Mouse (Mus musculus) heart, adult 18-20 months (tissue): ENCODE results near the gene Gipc2. TPM values are rescaled to one million over a fixed set of nuclear protein-coding genes. Genes with fewer than 3 reads are reported as not detected.

Experiments
- DNase-seq, 2 experiments: peaks; one replicate each; pipeline ENCODE4 v3.0.0; 2021 to 2022; ENCODE audit warnings: mixed read lengths in 1 of 2
- total RNA-seq, 2 experiments: library from RNA; stranded (reverse); gene quantifications; 2 replicates each; pipeline ENCODE4 v1.2.3; 2021

The Gipc2 gene
- total RNA-seq, 2 experiments from 2014 or later, result 4.4 to 5.0 TPM

DNA sequence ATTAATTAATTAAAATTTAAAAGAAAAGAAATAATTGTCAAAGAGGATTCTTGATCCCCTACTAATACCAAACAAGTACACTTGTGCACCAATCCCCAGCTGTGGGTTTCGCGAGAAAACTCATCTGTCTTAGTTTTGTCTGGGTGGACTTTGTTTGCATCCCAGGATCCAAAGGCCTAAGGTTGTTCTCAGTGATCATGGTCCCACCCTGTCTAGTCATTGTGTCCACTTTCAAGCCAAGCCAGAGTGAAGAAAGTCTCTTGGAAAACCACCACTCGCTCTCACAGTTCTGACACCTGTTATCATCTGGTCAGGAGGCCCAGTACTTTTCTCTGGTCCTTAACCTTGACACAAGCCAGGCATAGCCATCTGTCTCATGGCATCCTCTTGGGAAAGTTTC, 48.1 kb downstream of the Gipc2 start:
- no peak for DNase-seq

DNA sequence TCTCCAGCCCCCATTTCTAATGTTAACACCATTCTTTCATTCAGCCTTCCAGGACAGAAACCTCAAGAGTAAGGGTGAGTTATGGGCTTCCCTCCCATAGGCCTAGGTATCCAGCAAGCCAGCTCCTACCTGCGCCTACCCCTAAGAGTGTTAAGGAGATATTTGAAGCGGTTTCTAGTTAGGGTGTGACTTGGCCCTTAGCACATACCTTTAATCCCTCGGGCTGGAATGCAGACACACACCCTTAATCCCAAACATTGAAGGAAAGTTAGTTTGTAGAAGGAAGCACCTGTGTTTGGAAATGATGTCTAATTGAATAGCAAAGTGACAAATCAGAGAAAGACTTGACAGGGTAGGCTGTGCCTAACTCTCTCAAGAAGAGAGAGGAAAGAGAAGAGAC, 49.9 kb downstream of the Gipc2 start:
- no peak for DNase-seq

DNA sequence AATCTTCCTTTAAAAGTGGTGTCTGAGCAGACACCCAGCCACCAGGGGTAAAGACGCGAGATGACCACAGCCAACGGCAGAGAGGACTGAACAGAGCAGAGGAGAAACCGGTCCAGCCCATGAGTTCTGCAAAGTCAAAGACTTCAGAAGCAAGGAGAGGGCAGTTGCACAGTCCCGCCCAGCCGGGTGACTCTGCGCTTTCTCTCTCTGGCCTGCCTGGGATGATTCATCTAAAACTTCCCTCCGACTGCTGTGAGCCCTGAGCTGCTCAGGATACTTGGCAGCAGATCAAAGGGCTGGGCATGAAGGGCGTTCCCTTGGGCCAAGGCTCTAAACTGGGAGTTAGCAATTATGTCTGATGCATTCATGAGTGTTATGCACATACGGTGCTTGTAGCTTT, 51.2 kb downstream of the Gipc2 start:
- DNase-seq, result peak; percentile 87 to 92

DNA sequence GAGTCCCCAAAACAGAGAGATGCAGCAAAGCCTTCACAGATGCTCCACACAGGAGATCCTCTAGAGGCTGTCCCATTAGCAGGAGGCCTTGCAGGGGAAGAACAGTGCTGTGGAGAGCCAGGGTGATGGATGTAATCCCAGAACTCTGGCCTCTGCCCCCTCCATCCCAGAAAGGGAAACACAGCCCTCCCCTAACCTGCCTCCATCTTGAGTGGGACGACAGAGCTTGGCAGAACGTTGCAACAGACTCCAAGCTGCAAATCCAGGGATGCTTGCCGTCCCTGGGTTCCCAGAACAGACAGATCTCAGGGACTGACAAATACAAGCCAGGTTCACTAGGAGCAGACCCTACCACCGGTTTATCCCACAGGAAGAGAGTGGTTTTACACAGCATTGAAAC, 51.8 kb downstream of the Gipc2 start:
- DNase-seq, result peak in 1 of 2 experiments; percentile 38

DNA sequence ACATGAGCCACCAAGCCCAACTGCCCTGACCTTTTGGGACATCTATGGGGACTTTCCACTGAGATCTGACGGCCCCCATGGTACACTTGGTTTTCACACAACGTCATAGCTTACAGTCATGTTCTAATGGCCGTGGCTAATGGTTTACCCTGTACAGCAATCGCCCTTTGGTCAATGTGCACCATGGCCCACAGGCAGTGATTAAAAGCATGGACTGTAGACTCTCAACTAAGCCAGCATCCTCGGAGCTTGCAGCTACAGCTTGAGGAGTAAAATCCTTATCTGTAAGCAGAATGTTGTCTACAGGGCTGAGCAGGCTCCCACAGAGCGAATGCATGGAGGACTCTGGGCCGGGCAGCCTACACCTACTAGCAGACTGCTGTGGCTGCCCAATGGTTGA, 52.5 kb downstream of the Gipc2 start:
- no peak for DNase-seq

DNA sequence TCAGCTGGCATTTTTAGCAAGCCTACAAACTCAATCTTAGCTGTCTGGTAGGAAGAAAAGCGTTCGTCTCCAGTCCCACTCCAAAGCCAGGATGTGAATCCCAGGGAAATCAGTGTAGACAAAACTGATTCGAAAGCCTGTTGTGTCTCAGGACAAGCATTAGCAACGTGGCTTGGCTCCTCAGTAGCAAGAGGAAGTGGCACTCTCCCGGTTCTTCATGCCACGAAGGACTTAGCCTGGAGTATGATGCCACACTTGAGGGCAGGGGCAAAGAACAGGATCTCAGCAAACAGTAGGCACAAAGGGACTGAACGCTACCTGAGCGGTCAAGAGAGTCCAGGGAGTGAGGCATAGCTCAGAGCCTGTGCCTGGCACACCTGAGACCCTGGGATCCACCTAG, 53.4 kb downstream of the Gipc2 start:
- no peak for DNase-seq

DNA sequence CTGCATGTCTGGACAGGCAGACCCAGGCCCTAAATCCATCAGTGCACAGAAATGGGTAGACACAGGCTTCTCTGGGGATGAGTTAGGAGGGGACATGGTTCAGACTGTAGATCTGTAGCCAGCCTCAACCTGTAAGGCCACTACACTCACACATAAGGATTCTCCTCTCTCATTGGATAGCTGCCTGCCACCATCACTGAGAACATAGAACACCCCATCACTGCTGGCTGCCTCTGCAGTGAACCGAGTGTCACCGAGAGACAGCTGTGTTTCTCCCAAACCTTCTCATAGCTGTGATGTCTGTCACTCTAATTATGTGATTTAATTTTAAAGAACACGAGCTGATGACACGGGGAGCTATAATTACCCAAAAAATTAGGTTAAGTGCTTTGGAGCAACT, 54.5 kb downstream of the Gipc2 start:
- no peak for DNase-seq

DNA sequence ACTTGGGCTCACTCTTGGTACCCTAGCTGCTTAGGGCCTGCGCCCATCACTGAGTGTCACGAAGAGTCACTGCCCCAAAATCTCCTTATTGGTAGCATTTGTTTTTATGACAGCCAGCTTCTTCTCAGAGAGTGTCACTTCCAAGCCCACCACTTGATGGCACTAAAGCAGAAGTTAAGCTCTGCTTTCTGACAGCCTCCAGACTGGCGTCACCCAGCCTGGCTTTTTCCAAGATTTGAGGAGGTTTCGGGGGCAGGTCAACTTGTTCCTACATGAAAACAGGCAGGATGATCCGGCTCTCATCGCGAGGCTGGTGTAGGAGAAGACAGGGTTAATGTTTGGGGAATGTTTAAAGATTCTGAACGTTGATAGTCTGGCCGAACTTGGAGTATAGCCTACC, 54.9 kb downstream of the Gipc2 start:
- DNase-seq, result peak; percentile 84 to 92

DNA sequence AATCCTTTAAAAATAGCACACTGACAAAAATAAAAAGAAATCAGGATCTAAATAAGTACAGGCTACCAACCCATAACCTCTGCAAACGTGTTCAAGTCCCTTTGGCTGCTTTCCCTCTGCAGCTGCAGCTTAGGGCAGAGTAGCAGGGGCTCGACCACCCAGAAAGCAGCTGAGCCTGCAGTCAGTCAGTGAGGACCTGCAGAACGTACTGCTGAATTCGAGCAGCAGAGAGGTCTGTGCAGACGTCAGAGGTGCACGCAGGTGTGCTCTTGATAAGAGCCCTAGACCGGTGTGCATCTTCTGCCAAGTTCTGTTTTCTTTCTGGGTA, 56.8 kb downstream of the Gipc2 start:
- DNase-seq, result no peak

DNA sequence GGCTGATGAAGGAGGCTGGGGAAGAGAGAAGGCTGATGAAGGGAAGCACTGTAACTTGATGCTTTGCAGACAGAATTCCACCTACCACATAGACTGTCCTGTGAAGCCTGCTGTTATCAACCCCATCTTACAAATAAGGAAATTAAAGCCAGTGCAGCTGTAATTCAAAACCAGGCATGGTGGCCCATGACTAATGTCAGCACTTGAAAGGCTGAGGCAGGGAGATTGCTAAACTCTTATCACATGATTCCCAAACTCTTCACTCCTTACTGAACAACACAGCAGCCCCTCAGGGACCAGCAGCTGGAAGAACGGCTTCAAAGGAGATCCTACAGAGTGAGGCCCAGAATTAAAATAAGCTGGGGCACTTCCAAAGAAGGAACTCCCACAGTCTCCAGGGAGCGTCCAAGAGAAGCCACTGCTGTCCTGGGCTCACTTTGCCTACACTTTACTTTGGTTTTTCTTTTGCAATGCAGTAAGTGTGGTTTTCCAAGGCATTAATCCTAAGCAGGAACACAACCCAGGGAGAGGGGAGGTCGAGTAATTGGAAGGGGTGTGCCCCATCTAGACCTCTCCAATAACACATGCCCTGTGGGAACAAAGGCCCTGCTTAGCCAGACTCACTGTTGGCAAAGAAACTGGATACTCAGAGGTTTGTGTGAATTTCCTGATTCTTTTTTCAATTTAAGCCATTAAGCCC, 57.3 kb downstream of the Gipc2 start:
- DNase-seq, result peak in 1 of 2 experiments; percentile 52

DNA sequence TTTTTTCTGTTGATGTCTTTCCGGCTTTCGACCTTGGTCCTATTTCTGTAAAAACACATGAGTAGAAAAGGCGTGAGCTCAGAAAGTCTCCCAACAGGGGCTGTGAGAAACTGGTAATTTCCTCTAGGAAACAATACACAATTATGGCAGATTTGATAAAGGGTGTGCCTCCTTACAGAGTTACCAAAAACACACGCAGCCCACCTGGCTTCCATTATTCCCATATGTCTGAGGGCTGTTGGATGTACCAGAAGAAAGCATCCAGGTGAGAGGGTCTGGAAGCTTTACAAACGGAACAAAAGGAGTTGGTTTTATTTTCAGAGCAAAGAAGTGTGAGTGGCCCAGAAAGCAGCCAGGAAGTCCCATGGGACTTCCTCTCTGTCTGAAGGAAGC, 58.0 kb downstream of the Gipc2 start:
- DNase-seq, result no peak

DNA sequence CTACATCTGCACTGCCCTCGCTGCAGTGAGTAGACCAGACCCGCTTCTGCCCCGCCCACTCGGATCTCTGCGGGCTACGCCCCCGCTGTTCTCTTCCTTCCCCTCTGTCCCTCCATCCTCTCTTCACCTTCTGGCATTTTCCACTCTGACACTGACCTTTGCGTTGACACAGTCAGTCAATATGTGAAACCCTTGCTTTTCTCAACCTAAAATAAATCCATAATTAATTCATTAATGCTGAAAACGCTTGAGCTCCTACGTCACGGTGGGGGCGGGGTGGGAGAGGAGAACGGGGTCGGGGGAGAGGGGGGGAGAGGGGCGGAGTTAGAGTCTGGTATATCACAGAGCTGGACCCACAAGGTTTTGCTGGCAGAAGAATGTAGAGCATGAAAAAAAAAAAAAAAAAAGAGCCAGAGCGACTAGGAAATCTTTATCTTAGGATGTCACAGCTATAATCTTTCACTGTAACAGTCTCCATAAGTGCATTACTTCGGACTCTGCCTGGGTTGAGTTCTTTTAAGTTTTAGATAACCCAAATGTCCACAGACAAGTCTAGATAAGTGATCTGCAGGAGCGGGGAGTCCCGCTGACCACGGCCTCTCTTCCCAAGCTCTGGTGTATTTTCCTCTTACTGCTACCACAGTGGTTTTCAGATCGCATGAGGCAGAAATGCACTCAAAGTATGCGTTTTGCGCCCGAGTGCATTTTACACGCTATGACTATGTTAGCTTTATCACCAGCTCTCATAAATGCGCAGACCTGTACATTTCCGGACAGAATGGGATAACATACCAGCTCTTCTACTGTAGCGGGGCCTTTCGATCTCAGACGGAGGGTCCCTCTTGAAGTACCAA, 58.7 kb downstream of the Gipc2 start:
- no peak for DNase-seq

DNA sequence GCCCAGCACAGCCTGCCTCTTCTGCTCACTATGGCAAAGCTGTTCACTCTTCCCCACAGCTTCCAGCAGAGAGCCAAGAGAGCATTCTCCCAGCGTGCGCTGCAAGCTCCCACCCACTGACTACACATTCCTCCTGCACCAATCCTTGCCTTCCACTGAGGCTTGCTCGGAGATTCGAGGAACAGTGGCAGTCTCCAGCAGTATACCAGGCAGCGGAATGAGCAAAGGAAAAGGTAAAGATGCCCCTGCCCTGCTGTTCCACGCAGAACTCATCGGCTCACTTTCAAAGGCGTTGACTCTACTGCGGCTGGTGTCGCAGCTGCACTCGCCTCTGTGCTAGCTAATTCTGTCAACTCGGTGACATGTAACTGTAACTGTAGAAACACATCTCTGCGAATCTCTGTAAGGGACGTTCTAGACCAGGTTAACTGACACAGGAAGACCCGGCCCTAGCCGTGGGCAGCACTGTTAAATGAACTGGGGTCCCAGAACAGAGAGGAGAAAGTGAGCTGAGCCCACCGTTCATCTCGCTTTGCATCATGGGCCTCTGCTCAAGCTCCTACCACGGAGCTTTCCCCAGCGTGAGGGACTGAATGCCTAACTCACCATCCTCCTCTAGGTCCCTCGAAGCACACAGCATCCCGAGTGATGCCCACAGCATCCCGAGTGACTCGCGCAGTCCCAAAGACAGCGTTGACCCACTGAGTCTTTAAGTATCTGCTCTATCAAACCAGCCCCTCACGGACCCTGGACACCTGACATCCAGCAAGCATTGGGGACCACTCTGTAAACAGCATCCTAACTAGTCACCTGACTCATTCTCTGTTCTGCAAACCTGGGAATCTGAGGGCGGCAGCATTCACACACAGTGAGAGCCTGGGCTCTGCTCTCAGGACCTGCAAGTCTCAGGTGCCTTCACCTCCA, 59.5 kb downstream of the Gipc2 start:
- no peak for DNase-seq

DNA sequence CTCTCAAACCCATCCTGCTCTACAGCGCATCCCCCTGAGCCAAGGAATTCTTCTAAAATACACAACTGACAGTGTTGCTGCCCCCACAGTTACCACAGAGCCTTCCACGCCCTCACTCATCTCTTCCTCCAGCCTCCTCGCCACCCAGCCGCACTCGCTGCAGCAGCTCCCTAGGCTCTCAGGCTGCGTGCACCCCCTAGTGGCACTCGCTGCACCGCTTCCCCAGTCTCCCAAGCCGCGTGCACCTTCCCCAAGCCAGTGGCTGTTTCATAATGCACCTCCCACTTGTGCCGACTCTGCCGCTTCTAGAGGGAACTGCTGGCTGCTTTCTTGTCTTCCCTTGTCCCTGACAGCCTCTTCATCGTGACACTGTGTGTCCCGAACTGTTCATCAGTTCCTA, 60.7 kb downstream of the Gipc2 start:
- DNase-seq, result peak; percentile 64 to 73

DNA sequence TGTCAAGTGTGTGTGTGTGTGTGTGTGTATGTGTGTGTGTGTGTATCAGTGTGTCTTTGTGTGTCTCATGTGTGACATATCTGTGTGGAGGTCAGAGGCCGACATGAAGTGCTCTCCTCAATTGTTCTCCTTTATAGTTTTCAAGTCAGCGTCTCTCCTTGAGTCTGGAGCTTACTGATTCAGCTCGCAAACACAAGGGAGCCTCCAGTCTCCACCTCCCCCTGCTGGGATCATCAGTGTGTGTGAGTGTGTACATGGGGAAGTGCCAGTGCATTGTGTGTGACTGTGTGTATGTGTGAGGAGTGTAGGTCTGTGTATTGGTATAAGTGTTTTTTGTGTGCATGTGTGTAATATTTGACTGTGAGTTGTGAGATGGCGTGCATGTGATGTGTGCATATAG, 62.6 kb downstream of the Gipc2 start:
- no peak for DNase-seq

DNA sequence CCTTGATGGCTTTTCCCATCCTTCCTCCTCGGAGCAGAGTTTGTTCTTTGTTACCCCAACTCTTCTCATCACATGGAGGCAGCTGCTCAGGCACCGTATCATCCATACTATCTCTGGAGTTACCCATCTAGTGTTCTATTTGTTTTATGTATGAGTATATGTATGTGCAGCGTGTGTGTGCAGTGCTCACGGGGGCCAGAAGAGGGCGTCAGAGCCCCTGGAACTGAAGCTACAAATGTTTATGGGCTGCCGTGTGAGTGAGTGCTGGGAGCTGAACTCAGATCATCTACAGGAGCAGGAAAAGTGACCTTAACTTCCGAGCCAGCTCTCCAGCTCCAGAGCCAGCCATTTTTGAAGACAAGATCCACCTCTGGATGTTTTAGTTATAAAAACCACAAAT, 64.6 kb downstream of the Gipc2 start:
- no peak for DNase-seq

DNA sequence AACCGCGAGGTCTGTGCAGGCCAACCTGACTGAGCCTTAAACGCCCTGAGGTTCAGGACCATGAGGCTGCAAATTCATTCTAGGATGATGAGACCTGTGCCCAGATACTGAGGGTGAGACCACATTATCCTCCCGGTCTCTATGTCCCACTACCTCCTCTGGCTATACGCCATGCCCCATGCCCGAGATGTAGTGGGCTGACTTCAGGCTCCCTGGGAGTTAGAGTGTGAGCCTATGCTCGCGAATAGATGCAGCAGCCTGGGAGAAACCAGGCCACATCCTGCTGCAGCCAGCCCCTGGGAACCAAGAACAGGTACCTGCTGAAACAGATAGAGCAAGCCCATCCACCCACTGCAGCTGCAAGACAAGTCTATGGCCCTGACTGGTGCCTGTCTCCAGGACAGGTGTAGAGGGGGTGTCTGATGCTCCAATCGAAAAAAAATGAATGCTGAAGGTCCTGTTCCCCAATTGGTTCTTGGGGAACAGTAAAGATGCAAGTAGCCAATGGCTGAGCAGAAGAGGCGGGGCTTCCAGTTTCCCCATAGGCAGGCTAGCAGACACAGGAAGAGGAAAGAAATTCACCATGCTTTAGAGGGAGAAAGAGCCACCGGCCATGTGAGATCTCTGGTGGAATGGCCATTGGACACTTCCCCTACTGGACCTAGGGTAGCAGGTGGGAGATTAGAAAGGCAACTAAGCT, 65.8 kb downstream of the Gipc2 start:
- no peak for DNase-seq

DNA sequence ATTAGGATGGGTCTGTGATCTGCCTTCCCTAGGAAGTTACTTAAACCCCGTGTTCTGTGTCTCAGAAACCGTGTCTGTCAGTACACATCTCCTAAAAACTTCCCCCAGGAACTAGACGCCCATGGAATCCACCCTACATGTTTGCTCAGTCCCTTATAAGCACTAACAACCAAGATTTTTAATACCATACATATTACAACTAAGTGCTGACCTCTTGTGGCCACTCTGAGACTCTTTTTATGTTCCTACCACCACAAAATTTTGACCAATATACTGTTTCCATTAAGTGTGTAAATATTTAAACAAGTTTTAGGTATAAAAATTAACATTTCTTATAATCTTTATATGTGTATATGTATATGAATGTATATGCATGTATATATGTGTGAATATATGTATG, 71.0 kb downstream of the Gipc2 start:
- no peak for DNase-seq

DNA sequence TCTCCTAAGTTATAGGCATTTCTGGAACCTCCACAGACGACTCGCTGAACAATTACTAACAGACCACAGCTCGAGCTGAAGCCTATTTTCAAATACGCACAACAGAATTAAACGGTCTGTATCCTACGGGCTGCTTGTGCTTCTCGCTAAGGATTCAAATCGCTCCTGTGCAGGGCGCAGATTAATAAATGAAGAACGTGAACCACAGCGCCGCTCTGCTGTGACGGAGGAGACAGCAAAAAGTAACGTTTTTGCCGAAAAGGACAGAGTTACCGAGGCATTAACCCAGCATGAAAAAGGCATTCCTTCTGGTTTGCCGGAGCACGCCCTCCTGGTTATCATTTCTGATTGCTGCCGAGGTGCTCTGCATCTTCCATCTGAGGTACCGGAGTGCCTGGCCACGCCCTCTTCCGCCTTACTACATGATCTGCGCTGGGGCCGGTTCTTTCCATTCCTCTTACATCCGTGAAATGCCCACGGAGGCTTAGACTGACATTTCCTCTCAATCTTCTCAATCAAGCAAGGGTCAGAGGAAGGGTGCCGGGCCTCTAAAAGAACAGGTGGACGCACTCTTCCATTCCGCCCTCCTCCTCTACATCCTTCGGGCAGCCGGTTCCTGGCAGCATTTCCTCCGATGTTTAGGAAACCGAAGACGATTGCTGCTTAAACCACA, 73.5 kb downstream of the Gipc2 start:
- no peak for DNase-seq

DNA sequence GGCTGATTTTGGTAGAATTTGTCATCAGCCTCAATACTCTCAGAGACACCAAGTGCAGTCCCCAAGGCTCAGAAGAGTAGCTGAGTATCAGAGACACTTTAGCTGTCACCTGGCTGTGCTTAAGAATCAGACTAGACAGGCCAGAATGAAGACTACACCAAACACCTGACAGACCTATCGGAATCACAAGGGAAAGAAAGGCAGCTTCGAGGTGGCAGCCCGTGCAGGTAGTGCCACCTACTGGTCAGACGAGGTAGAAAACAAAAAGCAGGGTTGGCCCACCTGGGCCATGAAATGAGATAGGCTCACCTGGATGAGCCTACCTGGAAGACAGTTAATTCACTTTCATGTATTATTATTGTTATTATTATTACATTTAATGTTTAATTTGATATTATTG, 76.9 kb downstream of the Gipc2 start:
- peak in 1 of 2 experiments; percentile 70 for DNase-seq

DNA sequence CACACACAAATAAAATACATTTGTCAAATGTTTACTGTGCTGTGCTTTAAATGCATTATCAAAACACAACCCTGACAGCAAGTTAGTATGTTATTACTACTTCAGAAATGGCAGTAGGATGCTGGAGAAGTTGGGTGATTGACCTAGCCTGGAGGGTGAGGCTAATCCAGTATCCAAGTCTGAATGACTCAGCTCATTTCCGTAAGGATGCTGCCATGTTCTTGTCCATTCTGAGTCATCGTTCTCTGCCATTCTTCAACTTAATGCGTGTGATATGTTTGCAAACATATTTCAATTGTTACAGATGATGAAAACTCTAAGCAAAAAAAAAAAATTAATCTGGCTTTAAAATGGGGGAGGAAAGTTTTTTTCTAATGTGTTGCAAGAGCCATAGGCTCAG, 84.6 kb downstream of the Gipc2 start:
- DNase-seq, result no peak

DNA sequence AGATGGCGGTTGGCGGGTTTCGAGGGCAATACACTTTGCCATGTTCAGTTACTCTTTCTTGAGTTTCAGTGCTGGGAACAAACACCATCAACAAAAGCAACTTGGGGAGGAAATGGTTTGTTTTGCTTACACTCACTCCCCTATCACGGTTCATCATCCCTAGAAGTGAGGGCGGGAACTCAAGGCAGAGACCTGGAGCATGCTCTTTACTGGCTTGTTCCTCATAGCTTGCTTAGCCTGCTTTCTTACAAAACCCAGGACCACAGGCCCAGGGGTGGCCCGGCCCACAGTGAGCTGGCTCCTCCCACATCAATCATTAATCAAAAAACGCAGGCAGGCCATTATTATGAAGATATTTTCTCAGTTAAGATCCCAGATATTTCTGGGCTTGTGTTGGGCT, 89.9 kb downstream of the Gipc2 start:
- DNase-seq, result no peak
